Mouse (Mus musculus) intestine, postnatal 0 days (tissue): ENCODE results near the gene Cblb. TPM values are rescaled to one million over a fixed set of nuclear protein-coding genes. Genes with fewer than 3 reads are reported as not detected.
A peak's percentile ranks its signal among the peaks of the same experiment; 100 is the strongest.

Experiments
- ATAC-seq: fragments of 200-750 bp; cut with Nextera tagmentation; 2 replicates; pipeline ENCODE4 v1.8.0; 2017; ENCODE audit warnings: mild to moderate bottlenecking, moderate TSS enrichment, moderate library complexity
- H3K27ac ChIP-seq: fragments of 300-500 bp; sonication (generic); 2 replicates; pipeline ENCODE4 v1.5.1; 2014; ENCODE audit warnings: mild to moderate bottlenecking, low read depth, low read length, moderate library complexity
- H3K27me3 ChIP-seq: fragments of 300-500 bp; sonication (generic); replicated peaks from 2 replicates; pipeline ENCODE4 v1.6.1; 2014; ENCODE audit warnings: low read length, mixed read lengths; ENCODE audit not compliant: control insufficient read depth, insufficient read depth
- H3K36me3 ChIP-seq: fragments of 300-500 bp; sonication (generic); 2 replicates; pipeline ENCODE4 v1.6.1; 2014; ENCODE audit warnings: mild to moderate bottlenecking, moderate library complexity; ENCODE audit not compliant: control insufficient read depth, insufficient read depth
- H3K4me1 ChIP-seq: fragments of 300-500 bp; sonication (generic); replicated peaks from 2 replicates; pipeline ENCODE4 v1.6.1; 2014; ENCODE audit warnings: antibody characterized with exemption, low read length, mixed read lengths; ENCODE audit not compliant: control insufficient read depth, insufficient read depth
- H3K4me2 ChIP-seq: fragments of 300-500 bp; sonication (generic); replicated peaks from 2 replicates; pipeline ENCODE4 v1.6.1; 2014; ENCODE audit warnings: low read depth, mild to moderate bottlenecking, moderate library complexity
- H3K4me3 ChIP-seq: fragments of 300-500 bp; sonication (generic); 2 replicates; pipeline ENCODE4 v1.5.1; 2014; ENCODE audit warnings: low read depth, low read length
- H3K9ac ChIP-seq: fragments of 300-500 bp; sonication (generic); 2 replicates; pipeline ENCODE4 v1.6.1; 2014; ENCODE audit warnings: mild to moderate bottlenecking, low read depth, low read length
- H3K9me3 ChIP-seq: fragments of 300-500 bp; sonication (generic); 2 replicates; pipeline ENCODE4 v1.6.1; 2016; ENCODE audit warnings: mixed run types; ENCODE audit not compliant: control insufficient read depth
- CTCF ChIP-seq: sonication (generic); IDR thresholded peaks from 2 replicates; pipeline ENCODE4 v1.5.1; 2016; ENCODE audit warnings: low read depth, mild to moderate bottlenecking, control low read depth, antibody characterized with exemption, moderate library complexity
- WGBS: fragments of 180-500 bp; shearing (Covaris S2); extraction: QIAGEN DNeasy Blood & Tissue Kit; methylation state at CpG from one replicate; pipeline ENCODE4 v1.1.7; 2014; 5-methylcytosine and 5-hydroxymethylcytosine counted together
- polyA plus RNA-seq: library from polyadenylated mRNA; unstranded; fragments of >200 nt; fragmentation: Nextera tagmentation; extraction: Ambion mirVana; gene quantifications from 2 replicates; pipeline ENCODE4 v1.2.1, GENCODE M21; 2015

The Cblb gene
- 3.7 and 4.4 TPM in 2 replicates for polyA plus RNA-seq

GRCm38 (mm10) chr16:52031091-52031689 lies at the start of gene Cblb:
Gene Cblb (plus strand): TSS chr16:52031225.
- ATAC-seq: peak; percentile 100
- Histone ChIP-seq H3K9ac (peak within 1 kb of the TSS; percentile 84), H3K4me2 (peak within 1 kb of the TSS; percentile 79), H3K4me3 (peak within 1 kb of the TSS; percentile 96), H3K27ac (peak within 1 kb of the TSS; percentile 87), H3K4me1 (peaks cover 5% of the 10 kb centered on the region; the same call in 1 of the 2 replicates), H3K9me3 (no peaks in the 10 kb centered on the region), H3K36me3 (peaks cover 9% of the 10 kb centered on the region), H3K27me3 (no peaks in the 10 kb centered on the region)
- under 1% methylated on average over 38 of the region's 38 CpGs for WGBS
- no peak for TF ChIP-seq CTCF

GRCm38 (mm10) chr16:51985436-51985835 lies 45.6 kb upstream of the Cblb start:
- no peak overlapping the region for H3K9ac ChIP-seq
- ATAC-seq: no peak
- H3K4me1 ChIP-seq: no peaks in the 10 kb centered on the region
- 68% methylated on average over 8 of the region's 8 CpGs for WGBS
- H3K4me2 ChIP-seq: no peak overlapping the region
- H3K36me3 ChIP-seq: no peaks in the 10 kb centered on the region
- H3K4me3 ChIP-seq: no peak overlapping the region
- H3K27ac ChIP-seq: no peak overlapping the region
- no peaks in the 10 kb centered on the region for H3K27me3 ChIP-seq
- no peak for TF ChIP-seq CTCF
- H3K9me3 ChIP-seq: no peaks in the 10 kb centered on the region

- no peaks in the 10 kb centered on the region for H3K9me3 ChIP-seq
- 85% methylated on average over 3 of the region's 3 CpGs for WGBS
- no peaks in the 10 kb centered on the region for H3K36me3 ChIP-seq
- H3K4me2 ChIP-seq: no peak overlapping the region
- no peak overlapping the region for H3K9ac ChIP-seq
- no peak for TF ChIP-seq CTCF
- ATAC-seq: no peak
- no peak overlapping the region for H3K27ac ChIP-seq
- no peak overlapping the region for H3K4me3 ChIP-seq
- no peaks in the 10 kb centered on the region for H3K4me1 ChIP-seq
- H3K27me3 ChIP-seq: no peaks in the 10 kb centered on the region
Observed at GRCm38 (mm10) chr16:51986207-51986606, 44.8 kb upstream of the Cblb start.

GRCm38 (mm10) chr16:51987085-51987620 lies 43.9 kb upstream of the Cblb start:
- H3K27me3 ChIP-seq: no peaks in the 10 kb centered on the region
- H3K4me1 ChIP-seq: no peaks in the 10 kb centered on the region
- no peaks in the 10 kb centered on the region for H3K36me3 ChIP-seq
- no peak overlapping the region for H3K4me2 ChIP-seq
- no peak for ATAC-seq
- no peak overlapping the region for H3K27ac ChIP-seq
- no peak for TF ChIP-seq CTCF
- WGBS: 71% methylated on average over 4 of the region's 4 CpGs
- H3K4me3 ChIP-seq: no peak overlapping the region
- no peak overlapping the region for H3K9ac ChIP-seq
- H3K9me3 ChIP-seq: no peaks in the 10 kb centered on the region

GRCm38 (mm10) chr16:51988027-51988426 lies 43.0 kb upstream of the Cblb start:
- Histone ChIP-seq H3K4me2 (no peak overlapping the region), H3K27ac (no peak overlapping the region), H3K4me3 (no peak overlapping the region), H3K4me1 (no peaks in the 10 kb centered on the region), H3K9me3 (no peaks in the 10 kb centered on the region), H3K27me3 (no peaks in the 10 kb centered on the region), H3K9ac (no peak overlapping the region), H3K36me3 (no peaks in the 10 kb centered on the region)
- TF ChIP-seq CTCF: no peak
- no peak for ATAC-seq

GRCm38 (mm10) chr16:51989259-51989658 lies 41.8 kb upstream of the Cblb start:
- H3K9me3 ChIP-seq: no peaks in the 10 kb centered on the region
- no peak for TF ChIP-seq CTCF
- no peak overlapping the region for H3K27ac ChIP-seq
- H3K4me1 ChIP-seq: no peaks in the 10 kb centered on the region
- H3K4me3 ChIP-seq: no peak overlapping the region
- WGBS: 57% methylated on average over 3 of the region's 3 CpGs
- no peaks in the 10 kb centered on the region for H3K27me3 ChIP-seq
- H3K4me2 ChIP-seq: no peak overlapping the region
- H3K36me3 ChIP-seq: no peaks in the 10 kb centered on the region
- ATAC-seq: no peak
- no peak overlapping the region for H3K9ac ChIP-seq
